Mouse (Mus musculus) lung, embryonic 14.5 days (tissue): ENCODE data around the gene Amt. TPM values are rescaled to one million over a fixed set of nuclear protein-coding genes. Genes with fewer than 3 reads are reported as not detected.

Source experiments
- ATAC-seq: fragments of 200-750 bp; cut with Nextera tagmentation; 2 replicates; pipeline ENCODE4 v1.8.0; 2017; ENCODE audit warnings: mild to moderate bottlenecking, moderate TSS enrichment, moderate library complexity; ENCODE audit not compliant: insufficient read depth
- DNase-seq: peaks from one replicate; pipeline ENCODE4 v3.0.0-alpha.2; 2015
- H3K27ac ChIP-seq: fragments of 300-500 bp; sonication (generic); 2 replicates; pipeline ENCODE4 v1.5.1; 2014; ENCODE audit warnings: low read depth, mild to moderate bottlenecking, moderate library complexity
- H3K27me3 ChIP-seq: fragments of 300-500 bp; sonication (generic); 2 replicates; pipeline ENCODE4 v1.6.1; 2014; ENCODE audit warnings: low read length, control low read depth; ENCODE audit not compliant: insufficient read depth
- H3K36me3 ChIP-seq: fragments of 300-500 bp; sonication (generic); 2 replicates; pipeline ENCODE4 v1.6.1; 2014; ENCODE audit warnings: control low read depth; ENCODE audit not compliant: insufficient read depth
- H3K4me1 ChIP-seq: fragments of 300-500 bp; sonication (generic); 2 replicates; pipeline ENCODE4 v1.6.1; 2014; ENCODE audit warnings: antibody characterized with exemption, control low read depth; ENCODE audit not compliant: insufficient read depth
- H3K4me2 ChIP-seq: fragments of 300-500 bp; sonication (generic); 2 replicates; pipeline ENCODE4 v1.6.1; 2014; ENCODE audit warnings: mild to moderate bottlenecking
- H3K4me3 ChIP-seq: fragments of 300-500 bp; sonication (generic); 2 replicates; pipeline ENCODE4 v1.5.1; 2014; ENCODE audit warnings: low read depth, low read length
- H3K9ac ChIP-seq: fragments of 300-500 bp; sonication (generic); 2 replicates; pipeline ENCODE4 v1.6.1; 2014
- H3K9me3 ChIP-seq: fragments of 300-500 bp; sonication (generic); 2 replicates; pipeline ENCODE4 v1.6.1; 2016; ENCODE audit warnings: low read depth, low read length, control low read depth
- CTCF ChIP-seq: IDR thresholded peaks from 2 replicates; pipeline ENCODE4 v1.5.1; 2016; ENCODE audit warnings: antibody characterized with exemption, low read depth
- WGBS: fragments of 180-500 bp; shearing (Covaris S2); extraction: QIAGEN DNeasy Blood & Tissue Kit; methylation state at CpG from one replicate; pipeline ENCODE4 v1.1.7; 2014; 5-methylcytosine and 5-hydroxymethylcytosine counted together
- polyA plus RNA-seq: library from polyadenylated mRNA; unstranded; fragments of >200 nt; fragmentation: Nextera tagmentation; extraction: Ambion mirVana; gene quantifications from 2 replicates; pipeline ENCODE4 v1.2.1, GENCODE M21; 2014

The Amt gene
- polyA plus RNA-seq, 1 experiment from 2014 or later: 20.9 TPM

GRCm38 (mm10) chr9:108347024-108347423 lies 50.4 kb downstream of the Amt start:
- ATAC-seq (no peak), DNase-seq (no peak)
- peak overlapping the region; percentile 87 for H3K4me2 ChIP-seq
- no peak for TF ChIP-seq CTCF
- 4% methylated on average over 11 of the region's 11 CpGs for WGBS
- H3K27ac ChIP-seq: peak overlapping the region; percentile 97
- H3K9me3 ChIP-seq: no peaks in the 10 kb centered on the region
- peaks cover 9% of the 10 kb centered on the region; the same call in 1 of the 2 replicates for H3K4me1 ChIP-seq
- H3K4me3 ChIP-seq: peak overlapping the region; percentile 93
- no peaks in the 10 kb centered on the region for H3K27me3 ChIP-seq
- peak overlapping the region; percentile 84 for H3K9ac ChIP-seq
- peaks cover 15% of the 10 kb centered on the region for H3K36me3 ChIP-seq

GRCm38 (mm10) chr9:108347540-108348289 lies 51.1 kb downstream of the Amt start, which contains the start of gene Usp4:
TSS of gene Usp4 (plus strand) at chr9:108347853.
- Histone ChIP-seq H3K4me3 (peak within 1 kb of the TSS; percentile 93), H3K4me1 (peaks cover 8% of the 10 kb centered on the region; the same call in 1 of the 2 replicates), H3K4me2 (peak within 1 kb of the TSS; percentile 87), H3K36me3 (peaks cover 21% of the 10 kb centered on the region), H3K9me3 (no peaks in the 10 kb centered on the region), H3K27me3 (no peaks in the 10 kb centered on the region), H3K9ac (peak within 1 kb of the TSS; percentile 84), H3K27ac (peak within 1 kb of the TSS; percentile 97)
- TF ChIP-seq CTCF: no peak
- under 1% methylated on average over 74 of the region's 75 CpGs for WGBS
- ATAC-seq: peak; percentile 95
- peak; percentile 97 for DNase-seq

GRCm38 (mm10) chr9:108348290-108348680 lies 51.6 kb downstream of the Amt start:
- no peak for ATAC-seq
- H3K4me2 ChIP-seq: peak overlapping the region; percentile 87

GRCm38 (mm10) chr9:108349727-108350126 lies 53.1 kb downstream of the Amt start:
- Histone ChIP-seq H3K4me3 (no peak overlapping the region), H3K27ac (no peak overlapping the region), H3K4me1 (peaks cover 6% of the 10 kb centered on the region; the same call in 1 of the 2 replicates), H3K27me3 (no peaks in the 10 kb centered on the region), H3K4me2 (no peak overlapping the region), H3K36me3 (peaks cover 40% of the 10 kb centered on the region), H3K9me3 (no peaks in the 10 kb centered on the region), H3K9ac (no peak overlapping the region)
- no peak for TF ChIP-seq CTCF
- 92% methylated on average over 4 of the region's 4 CpGs for WGBS
- no peak for DNase-seq
- no peak for ATAC-seq

More at GRCm38 (mm10) chr9:108348290-108348680, 51.6 kb downstream of the Amt start:
- no peaks in the 10 kb centered on the region for H3K27me3 ChIP-seq
- no peak for DNase-seq
- H3K9me3 ChIP-seq: no peaks in the 10 kb centered on the region
- no peak overlapping the region for H3K27ac ChIP-seq
- no peak for TF ChIP-seq CTCF
- H3K36me3 ChIP-seq: peaks cover 27% of the 10 kb centered on the region
- H3K9ac ChIP-seq: peak overlapping the region; percentile 84
- 6% methylated on average over 14 of the region's 14 CpGs for WGBS
- H3K4me3 ChIP-seq: peak overlapping the region; percentile 93
- peaks cover 6% of the 10 kb centered on the region; the same call in 1 of the 2 replicates for H3K4me1 ChIP-seq

Other genes starting within 250 kb of the Amt start
- gene Gmppb, start 247.6 kb upstream of the Amt start, polyA plus RNA-seq: 22.2 and 25.7 TPM in 2 replicates
- 3.1 and 3.4 TPM in 2 replicates for gene Amigo3, start 243.7 kb upstream of the Amt start, polyA plus RNA-seq
- 0.18 and 0.20 TPM in 2 replicates for gene Mst1, start 216.4 kb upstream of the Amt start, polyA plus RNA-seq
- 27.9 and 30.9 TPM in 2 replicates for gene Rnf123, start 213.5 kb upstream of the Amt start, polyA plus RNA-seq
- 49.4 and 49.9 TPM in 2 replicates for gene Apeh, start 202.2 kb upstream of the Amt start, polyA plus RNA-seq
- 0.15 and 0.24 TPM in 2 replicates for gene Bsn, start 106.5 kb upstream of the Amt start, polyA plus RNA-seq
- gene Dag1, start 32.9 kb upstream of the Amt start, polyA plus RNA-seq: 102 and 106 TPM in 2 replicates
- gene Nicn1, start 6.4 kb upstream of the Amt start, polyA plus RNA-seq: 33.1 and 34.3 TPM in 2 replicates
- gene Rhoa, start 9.3 kb downstream of the Amt start, polyA plus RNA-seq: 321 and 332 TPM in 2 replicates
- 20.1 and 24.9 TPM in 2 replicates for gene Tcta, start 9.3 kb downstream of the Amt start, polyA plus RNA-seq
- 617 and 664 TPM in 2 replicates for gene Gpx1, start 42.0 kb downstream of the Amt start, polyA plus RNA-seq
- 110 and 113 TPM in 2 replicates for gene Usp4, start 51.0 kb downstream of the Amt start, polyA plus RNA-seq
- gene 1700102P08Rik, start 96.0 kb downstream of the Amt start, polyA plus RNA-seq: 0.78 and 1.1 TPM in 2 replicates
- gene Ccdc36, start 131.6 kb downstream of the Amt start, polyA plus RNA-seq: 3.0 and 4.1 TPM in 2 replicates
- gene BC048562, start 139.6 kb downstream of the Amt start, polyA plus RNA-seq: not detected in 2 replicates
- gene Ccdc71, start 163.7 kb downstream of the Amt start, polyA plus RNA-seq: 46.7 and 46.9 TPM in 2 replicates
- gene Klhdc8b, start 164.7 kb downstream of the Amt start, polyA plus RNA-seq: 46.4 and 46.7 TPM in 2 replicates
- gene Lamb2, start 182.9 kb downstream of the Amt start, polyA plus RNA-seq: 47.9 and 48.6 TPM in 2 replicates
- gene Usp19, start 193.7 kb downstream of the Amt start, polyA plus RNA-seq: 56.9 and 63.3 TPM in 2 replicates
- gene Qars, start 210.9 kb downstream of the Amt start, polyA plus RNA-seq: 97.1 and 97.7 TPM in 2 replicates
- 139 and 145 TPM in 2 replicates for gene Qrich1, start 220.0 kb downstream of the Amt start, polyA plus RNA-seq